In genomic region chr16:97252997-97253635, GRCm38 (mm10) we compare ENCODE assay signal across 14 mouse cellular contexts.
DNase-seq lines count a peak whose midpoint lies in the region; ATAC-seq lines count a peak whose summit lies in the region.
"Had no signal": no experiment of that assay in that cellular context is flagged by ENCODE, and none has a peak within 500 bp of the region (broad histone marks: within the 10 kb centered on the region; RNA-seq: fewer than 3 reads in every experiment).

No protein-coding gene starts in this region.

- no peak overlapping the region for H3K9ac ChIP-seq in hindbrain, embryonic 13.5 days
- H3K9ac ChIP-seq in hindbrain, embryonic 12.5 days = no peak overlapping the region
- no peak overlapping the region for H3K9ac ChIP-seq in heart, embryonic 11.5 days (ENCODE audit: low read depth, low read length)
- H3K9ac ChIP-seq: embryonic facial prominence, embryonic 12.5 days; neural tube, embryonic 13.5 days had no signal

- 48% methylated on average over 2 of the region's 2 CpGs for WGBS in hindbrain, embryonic 13.5 days
- WGBS in hindbrain, embryonic 12.5 days = 52% methylated on average over 2 of the region's 2 CpGs
- WGBS in heart, embryonic 11.5 days (ENCODE audit: insufficient replicate concordance) = 38% methylated on average over 2 of the region's 2 CpGs

- peak overlapping the region; percentile 12; the same call in 1 of the 2 replicates for H3K27ac ChIP-seq in hindbrain, embryonic 13.5 days
- H3K27ac ChIP-seq in hindbrain, embryonic 12.5 days = no peak overlapping the region
- no peak overlapping the region for H3K27ac ChIP-seq in heart, embryonic 11.5 days (ENCODE audit: low read depth, low read length)
- H3K27ac ChIP-seq: embryonic facial prominence, embryonic 12.5 days; neural tube, embryonic 13.5 days had no signal

- peak; percentile 6 for DNase-seq in retina, postnatal 1 day
- no peak for DNase-seq in retina, embryonic 14.5 days (ENCODE audit: low spot score)
- DNase-seq in left cerebral cortex, adult 9 months (ENCODE audit: low spot score in 2 of 2) = peak; percentile 13 to 47
- no peak for DNase-seq in adrenal gland, adult (ENCODE audit: inconsistent age in 2 of 2, low spot score in 1 of 2)
- DNase-seq in lung, adult 18-20 months = no peak
- DNase-seq: gastrocnemius, postnatal 14 days; kidney, postnatal 36 days; lung, postnatal 4 days had no signal

- no peaks in the 10 kb centered on the region for H3K9me3 ChIP-seq in hindbrain, embryonic 13.5 days
- H3K9me3 ChIP-seq in hindbrain, embryonic 12.5 days (replicated peaks) = no peaks in the 10 kb centered on the region
- no peaks in the 10 kb centered on the region for H3K9me3 ChIP-seq in heart, embryonic 11.5 days (replicated peaks; ENCODE audit: control insufficient read depth, low read length)
- H3K9me3 ChIP-seq: embryonic facial prominence, embryonic 12.5 days; neural tube, embryonic 13.5 days had no signal

- no peak overlapping the region for H3K4me3 ChIP-seq in hindbrain, embryonic 13.5 days
- H3K4me3 ChIP-seq in hindbrain, embryonic 12.5 days = no peak overlapping the region
- H3K4me3 ChIP-seq in heart, embryonic 11.5 days (ENCODE audit: low read depth, low read length) = no peak overlapping the region
- H3K4me3 ChIP-seq: embryonic facial prominence, embryonic 12.5 days; neural tube, embryonic 13.5 days had no signal

- no peak overlapping the region for H3K4me2 ChIP-seq in hindbrain, embryonic 13.5 days
- H3K4me2 ChIP-seq in hindbrain, embryonic 12.5 days (replicated peaks) = no peak overlapping the region
- H3K4me2 ChIP-seq in heart, embryonic 11.5 days = no peak overlapping the region
- H3K4me2 ChIP-seq: embryonic facial prominence, embryonic 12.5 days; liver, embryonic 11.5 days; neural tube, embryonic 13.5 days had no signal

- no peaks in the 10 kb centered on the region for H3K4me1 ChIP-seq in hindbrain, embryonic 13.5 days (replicated peaks)
- no peaks in the 10 kb centered on the region for H3K4me1 ChIP-seq in hindbrain, embryonic 12.5 days
- no peaks in the 10 kb centered on the region for H3K4me1 ChIP-seq in heart, embryonic 11.5 days (ENCODE audit: control insufficient read depth, insufficient read depth, low read length)
- H3K4me1 ChIP-seq: embryonic facial prominence, embryonic 12.5 days had no signal

- H3K36me3 ChIP-seq in hindbrain, embryonic 13.5 days = no peaks in the 10 kb centered on the region
- no peaks in the 10 kb centered on the region for H3K36me3 ChIP-seq in hindbrain, embryonic 12.5 days
- H3K36me3 ChIP-seq in heart, embryonic 11.5 days (ENCODE audit: control insufficient read depth, insufficient read depth, low read length) = no peaks in the 10 kb centered on the region
- H3K36me3 ChIP-seq: embryonic facial prominence, embryonic 12.5 days; neural tube, embryonic 13.5 days had no signal

- H3K27me3 ChIP-seq in hindbrain, embryonic 13.5 days = no peaks in the 10 kb centered on the region
- H3K27me3 ChIP-seq in hindbrain, embryonic 12.5 days = no peaks in the 10 kb centered on the region
- H3K27me3 ChIP-seq in heart, embryonic 11.5 days (ENCODE audit: control insufficient read depth, insufficient read depth, low read length) = no peaks in the 10 kb centered on the region
- H3K27me3 ChIP-seq: embryonic facial prominence, embryonic 12.5 days; neural tube, embryonic 13.5 days had no signal

- ATAC-seq in hindbrain, embryonic 13.5 days (ENCODE audit: low FRiP score) = no peak
- ATAC-seq in hindbrain, embryonic 12.5 days (ENCODE audit: low FRiP score) = no peak
- ATAC-seq in heart, embryonic 11.5 days (replicated peaks; ENCODE audit: insufficient number of reproducible peaks, low FRiP score, low TSS enrichment) = no peak

Comparison
In these comparisons a context has a peak if more than half of its experiments do, and no peak if none do; other contexts are left out.
1. DNase-seq: peak in retina, postnatal 1 day (single experiment) and left cerebral cortex, adult 9 months (2 of 2); none in retina, embryonic 14.5 days (single experiment), adrenal gland, adult (0 of 2) and lung, adult 18-20 months (0 of 2).